Mouse (Mus musculus) monocyte, adult 2 months (primary cell): Measurements from ENCODE around the gene Cfap300.

Experiments used
- DNase-seq, 2 experiments: peaks; one replicate each; pipeline ENCODE4 v3.0.0; 2022; ENCODE audit warnings: low spot score in 2 of 2, low read depth in 1 of 2

The Cfap300 gene

DNA sequence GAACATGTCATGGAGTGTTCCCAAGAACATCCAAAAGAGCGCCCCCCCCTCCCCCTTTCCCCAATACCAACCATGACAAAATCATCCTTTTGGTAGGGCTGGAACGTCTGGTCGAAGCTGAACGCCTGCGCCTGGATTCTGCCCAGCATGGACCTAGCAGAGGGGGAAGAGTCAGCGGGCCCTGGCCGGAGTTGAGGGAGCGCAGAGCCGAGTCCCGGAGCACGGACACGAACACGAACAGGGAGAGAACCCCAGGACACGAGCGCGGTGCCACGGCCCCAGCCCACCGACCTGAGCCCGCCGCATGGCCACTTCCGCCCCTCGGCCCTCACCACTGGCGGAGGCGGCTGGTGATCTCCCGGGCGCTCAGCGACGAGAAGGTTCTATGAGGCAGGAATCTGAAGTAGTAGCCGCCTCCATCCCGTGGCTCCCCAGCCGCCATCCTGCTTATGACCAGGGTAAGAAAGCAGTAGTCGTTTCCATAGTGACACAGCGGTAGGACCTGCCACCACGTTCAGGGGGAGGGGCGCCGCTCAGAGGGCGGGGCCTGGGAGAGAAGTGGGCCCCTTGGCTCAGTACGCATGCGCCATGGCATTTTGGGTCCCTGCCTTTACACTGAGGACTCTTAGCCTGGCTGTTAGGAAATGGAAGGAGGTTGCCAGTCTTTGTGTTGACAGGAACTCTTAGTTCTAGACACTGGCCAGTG, at the start of gene Cfap300:
Cfap300 (minus strand) TSS at position 486 of the 706 bp plus-strand sequence.
- peak in 1 of 2 experiments; percentile 24 for DNase-seq

DNA sequence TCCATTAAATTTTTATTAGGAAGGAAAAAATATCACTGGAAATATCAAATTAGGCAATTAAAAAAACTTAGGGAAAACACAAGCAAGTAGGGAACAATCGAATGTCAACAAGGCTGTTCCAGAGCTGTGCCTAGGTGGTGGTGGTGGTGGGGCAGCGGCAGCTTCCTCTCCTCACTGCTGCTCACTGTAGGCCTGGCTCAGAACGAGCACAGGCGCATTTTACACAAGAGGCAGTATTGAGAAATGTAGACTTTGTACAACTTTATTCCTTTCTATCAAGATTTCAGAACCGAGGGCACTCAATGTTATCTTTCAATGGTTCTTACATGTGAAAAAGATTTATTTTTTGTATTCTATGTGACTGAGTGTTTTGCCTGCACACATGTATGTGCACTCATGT, 36.3 kb upstream of the Cfap300 start:
- no peak for DNase-seq

DNA sequence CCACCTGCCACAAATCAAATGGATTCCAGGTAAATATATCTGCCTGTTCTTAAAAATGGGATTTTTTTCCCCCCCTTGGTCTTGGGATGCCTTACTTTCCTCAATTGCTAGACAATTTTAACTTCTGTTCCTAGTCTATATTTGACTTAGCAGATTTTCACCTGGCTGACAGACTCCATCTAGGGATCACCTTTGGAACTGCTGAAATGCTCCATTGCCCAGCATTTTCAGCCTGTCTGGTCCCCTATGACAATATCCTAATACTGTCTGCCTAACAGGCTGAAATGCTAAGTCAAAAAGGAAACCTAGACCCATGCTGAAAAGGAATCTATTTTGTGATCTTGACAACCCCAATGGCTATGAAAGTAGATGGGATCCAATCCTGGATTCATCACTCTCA, 31.7 kb upstream of the Cfap300 start:
- DNase-seq, result no peak

DNA sequence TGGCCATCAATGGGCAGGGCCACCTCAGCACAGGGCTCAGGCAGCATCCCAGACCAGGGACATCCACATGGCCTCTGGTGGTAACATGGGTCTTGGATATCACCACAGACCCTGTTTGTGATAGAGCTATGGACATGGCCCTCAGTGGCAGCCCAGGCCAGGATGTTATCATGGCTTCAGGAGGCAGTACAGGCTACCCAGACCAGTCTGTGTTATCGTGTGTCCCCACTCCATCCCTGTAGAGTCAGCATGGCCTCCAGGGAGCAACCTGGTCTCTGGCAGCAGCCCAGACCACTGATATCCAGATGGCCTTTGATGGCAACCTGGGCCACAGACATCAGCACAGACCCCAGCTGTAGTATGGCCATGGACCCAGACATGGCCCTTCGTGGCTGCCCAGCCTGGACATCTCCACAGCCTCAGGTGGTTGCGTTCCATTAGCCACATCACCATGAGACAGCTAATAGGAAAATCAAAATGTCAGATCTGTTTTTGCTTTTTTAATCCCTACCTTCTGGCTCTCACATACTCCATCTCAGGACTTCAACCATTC, 30.7 kb upstream of the Cfap300 start:
- no peak for DNase-seq

DNA sequence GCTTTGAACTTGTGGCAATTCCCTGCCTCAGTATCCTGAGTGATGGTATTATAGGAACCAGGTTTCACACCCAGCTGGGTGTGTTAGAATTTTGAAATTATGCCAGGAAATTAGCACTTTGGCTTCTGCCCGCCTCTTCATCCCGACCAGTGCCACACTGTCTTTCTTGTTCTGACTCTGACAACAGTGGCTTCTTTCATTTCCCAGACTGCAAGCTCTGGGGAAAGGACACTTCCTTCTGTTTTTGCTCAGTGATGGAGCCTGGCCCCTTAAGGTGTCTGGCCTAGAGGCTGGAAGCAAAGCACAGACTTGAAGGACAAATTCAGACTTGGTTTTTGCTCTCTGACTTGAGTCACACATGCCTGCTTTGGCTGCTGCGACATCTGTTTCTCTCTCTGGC, 17.0 kb upstream of the Cfap300 start:
- no peak for DNase-seq

DNA sequence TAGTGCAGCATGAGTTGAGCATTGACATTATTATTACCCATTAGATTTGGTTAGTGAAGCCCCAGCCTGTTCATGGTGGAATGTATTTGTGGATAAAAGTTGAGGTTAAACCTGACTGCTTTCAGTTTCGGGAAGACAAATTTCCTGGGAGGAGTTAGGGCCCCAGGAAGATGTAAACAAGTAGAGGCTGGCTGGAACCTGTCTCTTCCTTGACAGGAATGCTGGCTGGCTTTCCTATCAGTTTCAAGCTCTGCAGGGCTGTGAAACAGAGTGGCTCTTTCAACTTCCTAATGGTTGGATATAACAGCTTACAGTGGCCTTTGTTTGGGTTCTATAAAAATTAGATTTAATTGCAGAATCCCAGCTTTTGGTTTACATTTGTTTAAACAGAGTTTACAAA, 12.2 kb upstream of the Cfap300 start:
- no peak for DNase-seq

DNA sequence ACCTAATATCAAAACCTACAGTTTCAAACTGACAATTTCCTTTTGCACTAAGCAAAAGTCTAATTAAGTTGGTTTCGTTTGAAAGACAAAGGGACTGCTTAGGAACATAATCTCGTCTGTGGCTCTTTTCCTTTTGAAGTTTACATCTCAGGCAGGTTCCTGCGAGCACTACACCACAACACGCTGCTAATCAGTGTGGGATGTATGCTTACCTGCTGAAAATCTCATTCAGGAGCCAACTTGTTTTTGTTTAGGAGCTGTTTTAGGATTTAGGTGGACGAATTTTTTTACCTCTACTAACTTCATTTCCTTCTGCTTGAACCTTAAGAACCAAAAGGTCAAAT, 393 bp upstream of the Cfap300 start:
- DNase-seq, result no peak

DNA sequence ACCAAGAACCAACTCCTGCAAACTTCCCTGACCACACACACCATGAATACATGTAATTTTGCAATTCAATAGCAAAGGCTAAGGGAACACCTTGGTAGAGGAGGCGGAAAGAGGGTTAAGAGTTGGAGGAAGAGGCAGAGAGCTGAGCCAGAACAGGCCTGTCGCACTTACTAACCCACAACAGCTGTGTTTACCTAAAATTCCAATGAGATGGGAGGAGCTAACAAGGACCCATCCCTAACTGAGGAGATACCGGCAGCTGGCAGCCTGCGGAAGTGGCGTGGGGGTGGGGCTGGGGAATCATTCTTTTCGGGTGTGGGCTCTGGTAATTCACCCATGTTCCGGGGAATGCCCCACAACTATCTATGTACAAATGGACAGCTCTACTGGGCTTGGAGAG, 7.1 kb downstream of the Cfap300 start:
- DNase-seq, result no peak

DNA sequence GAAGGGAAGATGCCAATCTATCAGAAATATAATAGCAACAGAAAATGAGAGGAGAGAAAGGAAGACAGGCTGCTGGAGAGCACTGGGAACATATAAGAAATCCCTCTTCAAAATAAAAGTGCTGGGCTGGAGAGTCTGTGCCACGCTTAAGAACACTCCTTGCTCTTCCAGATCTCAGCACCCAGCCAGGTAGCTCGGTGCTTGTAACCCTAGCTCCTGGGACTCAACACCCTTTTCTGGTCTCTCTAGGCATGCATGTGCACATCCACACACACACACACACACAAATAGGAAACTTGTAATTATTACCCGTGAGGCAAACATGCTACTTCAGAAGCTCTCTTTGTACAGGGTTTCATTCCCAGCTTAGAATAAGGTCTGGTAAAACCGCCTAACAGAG, 7.5 kb downstream of the Cfap300 start:
- DNase-seq, result no peak

DNA sequence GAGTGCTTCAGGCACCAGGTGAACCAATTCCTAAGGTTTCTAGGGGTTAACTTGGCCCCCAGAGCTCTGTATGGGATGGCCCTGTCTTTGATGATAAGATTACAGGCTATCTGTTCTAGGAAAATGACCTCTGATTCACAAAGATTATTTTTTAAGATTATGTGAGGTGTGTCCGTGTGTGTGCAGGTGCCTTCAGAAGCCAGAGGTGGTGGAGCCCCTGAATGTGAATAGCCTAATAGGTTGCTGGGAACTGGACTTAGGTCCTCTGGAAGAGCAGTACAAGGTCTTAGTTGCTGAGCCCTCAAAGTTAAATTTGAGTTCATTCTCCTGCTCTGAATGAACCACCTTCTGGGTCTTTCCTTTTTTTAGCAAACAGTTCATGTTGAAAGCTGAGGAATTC, 8.5 kb downstream of the Cfap300 start:
- DNase-seq, result no peak

DNA sequence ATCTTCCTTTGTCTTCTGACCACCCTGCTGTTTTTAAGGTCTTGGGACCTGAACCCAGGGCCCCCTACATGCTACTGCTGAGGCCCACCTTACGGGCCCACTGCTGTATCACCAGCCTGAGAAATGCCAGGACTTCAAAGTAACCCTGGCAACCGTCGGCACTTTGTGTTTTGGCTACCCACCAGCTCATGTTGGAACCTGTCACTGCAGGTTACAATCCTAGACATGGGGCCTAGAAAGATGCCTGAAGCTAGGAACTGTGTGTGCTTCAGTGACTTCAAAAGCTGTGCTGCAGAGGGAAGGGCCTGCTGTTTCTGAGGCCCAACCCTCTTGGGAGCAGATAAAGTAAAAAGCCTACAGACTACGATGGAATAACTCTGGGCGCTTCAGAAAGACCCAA, 9.8 kb downstream of the Cfap300 start:
- no peak for DNase-seq

DNA sequence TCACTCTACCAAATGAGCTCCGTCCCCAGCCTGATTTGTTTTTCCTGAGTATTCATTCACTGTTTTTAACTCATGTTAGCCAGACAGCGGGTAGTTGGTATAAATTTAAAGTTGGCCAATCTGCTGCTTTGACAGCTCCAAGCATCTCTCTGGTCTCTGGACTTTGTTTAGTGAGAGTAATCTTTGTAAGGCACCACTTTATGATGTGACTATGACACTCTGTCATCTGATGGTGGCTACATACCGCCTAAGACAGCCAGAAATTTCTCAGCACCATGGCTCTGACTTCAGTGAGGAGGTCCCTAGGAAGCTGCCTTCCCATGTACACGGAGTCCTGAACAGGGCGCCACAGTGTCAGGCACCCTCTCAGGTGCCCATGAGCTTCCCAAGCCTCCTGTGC, 24.0 kb downstream of the Cfap300 start:
- DNase-seq, result no peak

DNA sequence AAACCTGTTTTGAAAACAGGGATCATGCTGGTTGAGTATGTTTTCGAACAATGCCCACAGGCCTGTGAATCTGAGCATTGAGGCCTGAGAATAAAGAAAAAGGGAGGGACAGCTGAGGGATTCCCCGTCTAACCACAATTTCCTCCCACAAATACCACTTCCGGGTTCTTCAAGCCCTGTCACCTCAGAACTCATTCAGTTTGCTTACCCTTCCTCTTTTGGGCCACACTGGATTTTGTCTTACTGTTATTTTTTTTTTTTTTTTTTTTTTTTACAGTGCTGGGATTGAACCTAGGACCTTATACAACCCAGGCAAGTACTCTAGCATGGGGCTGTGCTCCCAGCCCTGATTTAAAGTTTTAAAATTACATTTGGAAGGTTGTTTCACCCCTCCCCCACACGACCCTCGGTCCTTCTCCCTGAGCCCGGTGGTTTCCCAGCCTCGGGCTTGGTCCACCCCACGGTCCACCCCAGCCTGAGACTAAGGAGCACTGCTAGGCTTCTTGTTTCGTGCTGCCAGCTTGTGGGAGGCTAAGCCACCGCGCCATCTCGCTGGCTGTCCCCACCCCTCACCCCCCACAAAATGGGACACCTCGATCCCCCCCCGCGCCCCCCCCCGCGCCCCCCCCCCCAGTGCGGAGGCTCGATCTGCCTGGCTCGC, 25.2 kb downstream of the Cfap300 start:
- DNase-seq, result peak; percentile 19 to 34

DNA sequence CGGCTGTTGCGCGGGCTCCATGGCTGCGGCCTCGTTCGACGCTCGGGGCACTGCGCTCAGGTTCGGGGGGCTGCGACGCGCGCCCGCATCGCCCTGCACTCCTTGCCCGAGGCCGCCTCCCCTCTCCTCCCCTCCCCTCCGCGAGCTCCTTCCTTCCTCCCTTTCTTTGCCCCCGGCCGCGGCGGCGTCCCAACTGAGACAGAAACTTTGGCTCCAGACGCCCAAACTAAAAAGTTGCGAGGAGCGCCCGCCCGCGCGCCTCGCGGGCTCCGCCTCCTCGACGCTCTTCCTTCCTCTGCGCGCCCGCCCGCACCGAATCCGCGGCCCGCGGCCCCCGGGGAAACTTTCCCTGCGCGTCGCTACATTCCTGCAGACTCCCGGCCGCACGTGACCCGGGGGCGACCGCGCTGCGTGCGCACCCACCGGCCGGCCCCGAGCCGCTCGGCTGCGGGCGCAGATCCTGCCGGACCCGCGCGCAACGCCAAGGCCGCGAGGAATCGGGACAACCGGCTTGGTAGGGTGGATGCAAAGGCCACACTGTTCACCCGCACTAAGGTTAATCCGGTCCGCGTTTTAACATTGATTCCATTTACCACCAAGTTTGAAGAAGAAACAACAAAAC, 38.1 kb downstream of the Cfap300 start, which contains the start of gene Yap1:
Yap1 (minus strand) TSS at position 227 of the 622 bp plus-strand sequence.
- no peak for DNase-seq

DNA sequence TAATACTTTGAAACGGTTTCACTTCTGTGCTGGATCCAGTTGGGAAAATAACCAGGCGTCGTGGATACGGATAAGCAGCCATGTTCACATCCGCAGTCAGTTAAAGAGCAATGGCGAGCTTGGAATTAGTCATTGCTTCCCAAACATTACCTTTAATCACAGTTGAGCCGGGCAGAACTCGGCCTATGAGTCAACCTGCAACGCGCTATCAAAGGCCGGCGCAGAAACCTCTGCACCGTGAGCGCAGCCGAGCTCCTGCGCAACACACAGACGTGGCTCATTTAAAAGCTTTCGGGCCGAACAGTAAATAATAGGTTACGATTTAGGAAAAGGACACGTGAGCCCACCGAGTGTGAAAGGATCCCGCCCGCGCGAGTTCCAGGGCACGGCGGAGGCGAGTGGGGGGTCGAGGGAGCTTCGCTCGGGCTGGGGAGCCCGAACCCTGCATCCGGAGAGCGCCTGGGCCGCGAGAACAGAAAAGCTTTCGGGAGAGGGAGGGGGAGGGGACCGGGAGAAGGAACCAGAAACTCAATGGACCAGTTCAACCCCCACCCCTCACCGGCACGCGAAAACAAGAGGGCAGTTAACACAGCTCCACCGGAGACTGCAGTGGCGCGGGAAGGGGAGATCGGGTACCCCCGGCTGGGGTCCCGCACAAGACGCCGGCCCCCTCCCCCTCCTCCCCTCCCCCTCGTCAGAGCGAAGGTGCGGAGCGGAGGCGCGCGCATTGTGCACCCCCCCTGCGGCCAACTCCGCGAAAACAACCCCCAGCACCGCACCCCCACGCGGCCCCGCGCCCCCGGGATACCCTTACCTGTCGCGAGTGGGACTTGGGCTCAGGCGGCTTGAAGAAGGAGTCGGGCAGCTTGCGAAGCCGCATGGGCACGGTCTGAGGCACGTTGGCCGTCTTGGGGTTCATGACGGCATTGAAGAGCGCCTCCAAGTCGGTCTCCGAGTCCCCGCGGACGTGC, 39.0 kb downstream of the Cfap300 start:
- no peak for DNase-seq

DNA sequence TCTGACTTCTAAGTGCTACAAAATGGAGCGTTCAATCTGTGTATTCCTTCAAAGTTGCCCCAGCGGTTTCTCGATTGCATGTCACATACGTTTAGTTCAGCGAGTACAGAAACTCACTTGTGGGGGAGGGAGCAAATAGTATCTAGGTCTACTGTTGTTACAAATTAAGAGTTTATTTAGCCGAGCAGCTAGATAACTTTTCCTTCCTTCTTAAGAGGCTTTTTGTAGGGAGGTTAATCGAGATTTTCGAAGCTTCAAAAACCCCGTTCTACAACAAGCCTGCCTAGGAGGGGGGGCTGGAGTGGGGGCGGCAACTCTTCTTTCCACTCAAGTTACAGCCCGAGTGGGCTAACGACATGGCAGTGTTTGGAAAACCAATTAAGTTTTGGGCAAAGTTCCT, 39.8 kb downstream of the Cfap300 start:
- DNase-seq, result no peak

DNA sequence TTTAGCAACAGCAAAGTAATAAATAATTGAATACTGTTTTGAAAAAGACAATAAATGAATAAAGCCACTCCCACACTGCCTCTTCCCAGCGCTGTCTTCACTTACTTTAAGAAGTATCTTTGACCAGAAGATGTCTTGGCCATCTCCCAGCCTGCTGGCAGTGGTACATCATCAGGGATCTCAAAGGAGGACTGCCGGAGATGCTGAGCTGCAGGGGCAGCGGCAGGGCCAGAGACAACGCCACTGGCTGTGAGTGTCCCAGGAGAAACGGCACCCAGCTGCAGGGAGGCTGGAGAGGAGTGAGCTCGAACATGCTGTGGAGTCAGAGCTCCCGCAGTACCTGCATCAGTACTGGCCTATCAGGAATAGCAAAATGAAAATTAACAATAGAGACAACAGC, 41.3 kb downstream of the Cfap300 start:
- DNase-seq, result no peak

DNA sequence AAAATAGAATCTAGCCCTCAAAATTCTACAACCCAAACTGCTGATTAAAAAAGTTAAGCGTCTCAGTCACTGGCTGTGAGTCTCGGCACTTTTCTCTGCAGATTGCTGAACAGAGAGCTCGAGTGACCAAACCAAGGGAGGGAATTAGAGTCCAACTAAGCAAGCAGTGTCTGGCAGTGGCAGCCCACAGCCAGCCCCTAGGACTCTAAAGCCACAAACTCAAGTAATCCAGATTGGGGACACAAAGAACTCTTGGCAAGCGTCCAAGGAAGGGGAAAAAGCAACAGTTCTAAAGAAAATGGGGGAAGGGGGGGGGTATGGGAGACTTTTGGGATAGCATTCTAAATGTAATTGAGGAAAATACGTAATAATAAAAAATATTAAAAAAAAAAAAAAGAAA, 48.3 kb downstream of the Cfap300 start:
- DNase-seq, result no peak

DNA sequence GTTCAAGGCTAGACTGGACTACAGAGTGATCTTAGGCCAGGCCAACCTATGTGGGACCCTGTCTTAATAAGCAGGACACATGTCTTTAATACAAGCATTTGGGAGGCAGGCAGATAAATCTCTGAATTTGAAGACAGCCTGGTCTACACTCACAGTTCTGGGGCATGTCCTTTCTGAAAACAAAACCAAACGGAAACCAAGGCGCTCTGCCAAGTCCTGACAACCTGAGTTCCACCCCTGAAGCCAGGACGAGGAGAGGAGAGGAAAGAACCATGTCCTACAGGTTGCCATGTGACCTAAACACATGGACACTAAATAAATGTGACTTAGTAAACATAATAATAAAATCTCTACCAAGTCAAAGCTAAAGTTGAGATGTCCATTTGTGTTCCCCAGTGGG, 50.0 kb downstream of the Cfap300 start:
- no peak for DNase-seq

DNA sequence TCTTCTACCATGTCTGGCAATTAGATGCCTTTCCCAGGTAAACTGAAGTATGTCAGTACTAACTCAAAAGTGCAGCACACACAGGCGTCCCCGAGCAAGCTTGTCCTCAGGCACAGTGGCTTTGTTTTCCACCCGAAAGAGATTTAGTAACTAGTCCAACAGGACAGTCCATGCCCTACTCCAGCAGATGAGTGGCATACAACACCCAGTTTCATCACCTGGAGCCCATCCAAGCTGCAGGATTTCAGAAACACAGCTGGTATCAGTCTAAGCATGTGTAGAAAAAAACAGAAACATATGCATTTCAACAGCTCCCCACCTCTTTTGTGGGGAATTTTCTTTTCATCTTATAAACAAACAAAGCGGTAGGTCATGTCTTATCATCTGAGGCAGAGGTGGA, 51.7 kb downstream of the Cfap300 start:
- no peak for DNase-seq

DNA sequence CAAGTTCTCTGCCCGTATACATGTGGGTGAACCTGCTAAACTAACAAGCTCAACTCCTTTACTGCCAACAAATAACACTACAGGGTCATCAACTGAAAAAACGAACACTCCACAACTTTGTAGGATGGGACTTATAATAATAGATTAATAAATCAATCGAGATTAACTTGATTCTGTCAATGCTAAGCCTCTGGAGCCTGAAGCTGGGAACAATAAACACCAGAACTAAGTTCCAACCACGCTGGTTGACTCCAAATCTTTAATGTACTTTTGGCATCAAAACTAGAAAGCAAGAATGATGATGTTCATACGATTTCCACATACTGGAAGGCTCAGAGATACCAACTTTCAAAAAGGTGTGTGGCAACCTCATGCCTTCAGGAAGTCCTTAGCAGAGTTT, 55.5 kb downstream of the Cfap300 start:
- DNase-seq, result no peak
